Mouse (Mus musculus) gastrocnemius, postnatal 36 days (tissue): ENCODE data around the gene Wbp4. TPM values are rescaled to one million over a fixed set of nuclear protein-coding genes. Genes with fewer than 3 reads are reported as not detected.

Experiments used
- DNase-seq, 2 experiments: peaks; one replicate each; pipeline ENCODE4 v3.0.0; 2022
- intact Hi-C: fragments of 180-260 bp; cut with DNase I; formaldehyde crosslinking; loops from one replicate; pipeline ENCODE4 v1.15.1; 2025
- total RNA-seq, 2 experiments: library from RNA; stranded (reverse); gene quantifications; 2 replicates each; pipeline ENCODE4 v1.2.3; 2021

The Wbp4 gene
- total RNA-seq, 2 experiments from 2014 or later: 16.0 to 19.9 TPM

- no peak for DNase-seq
- intact Hi-C loops: no loop called here
Observed at GRCm38 (mm10) chr14:79511521-79511920, 30.2 kb upstream of the Wbp4 start.

DNA sequence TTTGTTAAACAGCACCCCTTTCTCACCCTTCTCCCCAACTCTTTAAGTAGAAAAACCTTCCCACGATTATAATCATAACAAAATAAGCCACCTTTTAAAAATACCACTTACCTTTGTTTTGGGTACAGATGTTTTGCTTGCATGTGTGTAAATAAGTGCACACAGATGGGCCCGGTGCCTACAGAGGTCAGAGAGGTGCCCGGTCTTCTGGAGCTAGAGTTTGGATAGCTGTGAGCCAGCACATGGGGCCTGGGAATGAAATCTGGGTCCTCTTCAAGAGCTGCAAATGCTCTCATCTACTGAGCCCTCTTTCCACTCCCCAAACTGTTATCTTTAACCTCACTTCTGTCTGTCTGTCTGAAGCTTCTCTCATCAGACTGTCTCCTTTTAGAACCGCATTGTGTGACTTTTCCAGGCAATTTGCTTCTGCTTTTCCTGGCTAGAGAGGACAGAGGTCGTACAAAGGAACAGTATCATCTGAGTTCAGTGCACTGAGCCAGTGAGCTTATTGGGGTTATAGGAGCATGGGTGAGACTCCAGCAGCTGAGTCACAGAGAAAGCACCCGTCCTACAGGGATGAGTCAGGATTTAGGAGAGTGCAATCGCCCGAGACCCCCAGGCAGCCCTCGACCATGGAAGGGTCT lies 27.5 kb upstream of the Wbp4 start:
- intact Hi-C loops: no loop called here
- DNase-seq: no peak

- DNase-seq: no peak
- intact Hi-C loops: no loop called here
Observed at GRCm38 (mm10) chr14:79507846-79508245, 26.5 kb upstream of the Wbp4 start.

GRCm38 (mm10) chr14:79506207-79506606 lies 24.9 kb upstream of the Wbp4 start:
- DNase-seq: no peak
- intact Hi-C loops: no loop called here

GRCm38 (mm10) chr14:79504246-79505006 lies 23.1 kb upstream of the Wbp4 start:
- intact Hi-C loops: no loop called here
- DNase-seq: no peak

- intact Hi-C loops: no loop called here
- no peak for DNase-seq
Observed at GRCm38 (mm10) chr14:79503371-79504075, 22.2 kb upstream of the Wbp4 start.

GRCm38 (mm10) chr14:79500756-79501155 lies 19.4 kb upstream of the Wbp4 start:
- DNase-seq: no peak
- intact Hi-C loops: no loop called here

DNA sequence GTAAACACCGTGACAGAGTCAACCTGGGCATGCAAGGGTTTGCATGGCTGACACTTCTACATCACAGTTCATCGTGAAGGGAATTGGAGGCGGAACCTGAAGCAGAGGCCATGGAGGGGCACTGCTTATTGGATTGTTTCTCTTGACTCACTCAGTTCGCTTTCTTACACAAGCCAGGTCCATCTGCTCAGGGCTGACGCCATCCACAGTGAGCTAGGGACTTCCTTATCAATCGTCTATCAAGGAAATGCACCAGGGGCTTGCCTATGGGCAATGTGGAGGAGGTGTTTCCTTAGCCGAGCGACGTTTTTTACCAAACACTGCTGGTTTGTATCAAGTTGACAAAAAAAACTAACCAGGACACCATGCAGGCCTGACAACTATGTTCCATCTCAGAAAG lies 18.0 kb upstream of the Wbp4 start:
- intact Hi-C loops: no loop called here
- no peak for DNase-seq

- intact Hi-C loops: no loop called here
Observed at GRCm38 (mm10) chr14:79494349-79494748, 13.0 kb upstream of the Wbp4 start.

DNA sequence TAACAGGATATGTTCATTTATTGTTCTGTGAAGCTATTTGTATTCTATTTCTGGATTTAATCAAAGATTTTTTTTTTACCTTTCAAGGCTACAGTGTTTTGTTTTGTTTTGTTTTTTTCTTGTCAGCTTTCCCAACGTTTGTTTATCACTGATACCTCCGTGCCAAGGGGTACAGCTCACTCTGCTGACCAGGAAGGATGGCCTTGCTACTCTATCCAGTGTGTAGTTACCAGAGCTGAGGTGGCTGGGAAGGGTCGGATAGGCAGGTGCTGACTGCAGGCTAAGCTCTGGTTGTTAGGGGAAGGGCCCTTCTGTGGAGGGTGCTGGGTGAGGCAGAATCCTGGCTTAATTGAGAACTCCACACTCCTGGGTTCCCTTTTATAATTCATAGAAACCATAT lies 8.9 kb upstream of the Wbp4 start:
- intact Hi-C loops: no loop called here
- DNase-seq: no peak

More at GRCm38 (mm10) chr14:79494349-79494748, 13.0 kb upstream of the Wbp4 start:
- DNase-seq: no peak

- no peak for DNase-seq
- intact Hi-C loops: loop anchor here (5.0 kb wide), 1 partner anchor 73 kb away; no protein-coding TSS in a partner anchor
Observed at GRCm38 (mm10) chr14:79489150-79489549, 7.8 kb upstream of the Wbp4 start.

DNA sequence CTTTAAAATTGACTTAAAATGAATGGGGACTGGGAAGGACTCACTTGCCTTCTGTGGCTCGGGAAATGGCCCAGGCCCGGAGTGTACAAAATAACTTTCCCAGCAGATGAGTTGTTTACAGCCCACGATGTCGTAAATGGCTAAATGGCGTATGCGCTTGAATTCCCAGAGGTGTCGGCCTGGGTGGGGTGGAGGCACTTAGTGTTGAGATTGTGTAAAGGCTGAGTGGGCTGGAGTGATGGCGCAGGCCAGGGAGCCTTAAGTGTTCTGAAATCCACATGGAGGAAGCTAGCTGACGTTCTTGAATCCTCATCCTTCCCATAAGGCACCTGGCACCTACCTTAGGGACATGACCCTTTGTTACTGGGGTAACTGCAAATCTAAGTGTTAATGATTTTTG lies 7.2 kb upstream of the Wbp4 start:
- intact Hi-C loops: loop anchor here (5.0 kb wide), 1 partner anchor 74 kb away; no protein-coding TSS in a partner anchor
- DNase-seq: peak; percentile 40 to 66

GRCm38 (mm10) chr14:79486993-79487731 lies 5.8 kb upstream of the Wbp4 start:
- intact Hi-C loops: loop anchor here (5.0 kb wide), 1 partner anchor 75 kb away; no protein-coding TSS in a partner anchor
- peak in 1 of 2 experiments; percentile 27 for DNase-seq

DNA sequence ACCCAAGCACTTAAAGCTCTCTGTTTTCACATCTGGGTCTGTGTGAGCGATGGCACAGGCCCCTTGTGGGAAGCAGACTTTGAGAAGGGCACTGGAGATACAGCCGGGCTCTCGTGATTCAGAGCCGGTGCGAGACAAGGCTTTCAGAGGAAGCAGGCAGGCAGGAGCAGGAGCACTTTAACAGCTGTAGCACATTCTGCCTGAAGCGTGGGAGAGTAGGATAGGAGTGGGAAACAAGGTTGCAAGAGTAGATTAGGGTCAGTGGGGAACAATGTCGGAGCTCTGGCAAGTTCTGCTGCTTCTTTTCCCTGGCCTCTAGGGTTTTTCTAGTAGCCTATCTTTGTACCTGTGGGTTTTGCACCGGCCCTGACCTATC lies 5.3 kb upstream of the Wbp4 start:
- intact Hi-C loops: loop anchor here (5.0 kb wide), 1 partner anchor 76 kb away; no protein-coding TSS in a partner anchor
- no peak for DNase-seq

GRCm38 (mm10) chr14:79483611-79484120 lies 2.3 kb upstream of the Wbp4 start:
- no peak for DNase-seq
- intact Hi-C loops: loop anchor here (5.0 kb wide), 1 partner anchor 104 kb away; the partner anchor contains the start of gene Sugt1

GRCm38 (mm10) chr14:79482747-79483355 lies 1.5 kb upstream of the Wbp4 start:
- no peak for DNase-seq
- intact Hi-C loops: loop anchor here (5.0 kb wide), 1 partner anchor 104 kb away; the partner anchor contains the start of gene Sugt1

GRCm38 (mm10) chr14:79482251-79482661 lies 936 bp upstream of the Wbp4 start:
- peak in 1 of 2 experiments; percentile 38 for DNase-seq
- intact Hi-C loops: loop anchor here (5.0 kb wide), 1 partner anchor 105 kb away; the partner anchor contains the start of gene Sugt1

- intact Hi-C loops: loop anchor here (5.0 kb wide), 1 partner anchor 107 kb away; the partner anchor contains the start of gene Sugt1
- DNase-seq: peak; percentile 96 to 98
Observed at GRCm38 (mm10) chr14:79480624-79481338, 539 bp downstream of the Wbp4 start, which contains the start of gene Elf1. Elf1 (plus strand) TSS chr14:79481194.

DNA sequence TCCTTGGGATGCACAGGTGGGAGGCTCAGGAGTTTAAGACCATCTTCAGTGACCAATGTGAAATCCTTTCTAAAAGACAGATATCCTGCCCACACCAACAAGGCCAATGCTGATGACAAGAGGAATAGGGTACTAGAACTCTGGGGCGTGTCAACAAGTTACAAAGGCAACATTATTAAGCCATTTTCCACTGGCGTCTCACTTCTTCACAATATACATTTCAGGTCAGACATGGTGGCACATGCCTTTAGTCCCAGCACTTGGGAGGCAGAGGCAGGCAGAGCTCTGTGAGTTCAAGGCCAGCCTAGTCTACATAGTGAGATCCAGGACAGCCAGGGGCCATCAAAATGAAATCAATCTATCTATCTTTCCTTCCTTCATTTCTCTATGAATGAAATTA lies 7.9 kb downstream of the Wbp4 start:
- DNase-seq: no peak
- intact Hi-C loops: no loop called here
